ENCODE assay signal across 1 mouse cellular context in the genomic region with DNA sequence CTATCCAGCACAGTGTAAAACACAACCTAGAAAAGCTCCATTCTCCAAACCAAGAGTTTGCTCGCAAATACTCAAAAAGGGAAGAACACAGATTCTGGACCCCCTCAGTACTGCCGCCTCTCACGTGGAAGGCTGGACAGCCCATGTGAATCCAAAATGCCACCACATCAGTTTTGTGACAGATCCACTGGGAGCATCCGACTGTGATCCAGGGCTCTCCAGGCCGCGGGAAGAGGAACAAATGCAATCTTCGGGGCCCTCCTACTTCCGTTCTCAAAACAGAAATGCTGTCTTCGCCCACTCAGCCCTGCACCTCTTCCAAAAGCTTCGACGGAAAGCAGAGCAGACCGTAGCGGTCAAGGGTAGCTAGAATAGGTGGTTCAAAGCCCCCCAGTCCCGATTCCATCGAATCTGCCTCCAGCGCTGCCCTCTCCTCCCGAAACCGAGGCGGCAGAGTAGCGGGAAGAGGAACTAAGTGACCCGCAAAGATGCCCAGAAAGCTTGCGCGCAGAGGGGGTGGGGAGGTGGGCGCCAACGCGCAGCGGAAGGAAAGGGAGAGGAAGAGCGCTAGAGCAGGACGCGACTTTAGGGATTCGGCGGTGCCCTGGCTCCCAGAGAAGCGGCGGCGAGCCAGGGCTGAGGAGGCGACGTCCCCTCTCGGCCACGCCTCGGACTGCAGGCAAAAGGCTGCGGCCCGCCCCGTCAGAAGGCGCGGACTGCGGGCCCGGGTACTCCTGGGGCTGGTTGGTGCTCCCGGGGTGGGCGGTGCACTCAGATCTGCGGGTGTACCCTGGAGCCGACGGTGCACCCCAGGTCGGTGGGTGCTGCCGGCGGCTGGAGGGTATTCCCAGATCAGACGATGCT.
TF ChIP-seq lines count a peak whose summit lies in the region.

No protein-coding gene starts in this region.

TF ChIP-seq in CH12.LX, 34 proteins besides CTCF, POLR2A, EP300 and RAD21 (continued from another document):
- TF ChIP-seq ELF1 (IDR thresholded peaks at IDR 0.05; ENCODE audit: low read depth, low read length) (no peak), ZKSCAN1 (IDR thresholded peaks at IDR 0.05; ENCODE audit: borderline replicate concordance, low read depth, low read length) (no peak), TBP (conservative IDR thresholded peaks at IDR 0.05; ENCODE audit: low read depth, low read length) (no peak), ZMIZ1 (IDR thresholded peaks at IDR 0.05; ENCODE audit: low read depth, low read length) (0 out of 2 replicates have a peak, but pooled peaks have one; percentile 47), ZNF384 (IDR thresholded peaks at IDR 0.05; ENCODE audit: low read depth, low read length) (no peak), MXI1 (IDR thresholded peaks at IDR 0.05; ENCODE audit: low read depth, low read length) (peak; percentile 80), TCF12 (IDR thresholded peaks at IDR 0.05; ENCODE audit: low read depth, low read length) (0 out of 2 replicates have a peak, but pooled peaks have one; percentile 15), JUN (IDR thresholded peaks at IDR 0.05; ENCODE audit: insufficient read depth, low read depth, low read length) (no peak), NRF1 (IDR thresholded peaks at IDR 0.05; ENCODE audit: low read depth, low read length) (peak; percentile 71), UBTF (IDR thresholded peaks at IDR 0.05; ENCODE audit: low read depth, low read length) (peak; percentile 49), MAX (IDR thresholded peaks at IDR 0.05; ENCODE audit: low read length) (peak; percentile 63; the same call in 1 of the 2 replicates), USF2 (conservative IDR thresholded peaks at IDR 0.05; ENCODE audit: low read depth, low read length) (no peak), RCOR1 (conservative IDR thresholded peaks at IDR 0.05; ENCODE audit: low read depth, low read length) (no peak; the same call in 1 of the 2 replicates)
